Mouse (Mus musculus) ES-E14 (cell line): ENCODE measurements around the gene Lbx2.

Experiments
- MAFK ChIP-seq: IDR thresholded peaks from 2 replicates; pipeline ENCODE4 v1.6.1; 2014; ENCODE audit warnings: mild to moderate bottlenecking, low read depth, low read length, inconsistent platforms; ENCODE audit not compliant: insufficient read depth
- ZC3H11A ChIP-seq: IDR thresholded peaks from 2 replicates; pipeline ENCODE4 v1.6.1; 2012; ENCODE audit warnings: low read depth, mild to moderate bottlenecking, inconsistent platforms, low read length, borderline replicate concordance

DNA sequence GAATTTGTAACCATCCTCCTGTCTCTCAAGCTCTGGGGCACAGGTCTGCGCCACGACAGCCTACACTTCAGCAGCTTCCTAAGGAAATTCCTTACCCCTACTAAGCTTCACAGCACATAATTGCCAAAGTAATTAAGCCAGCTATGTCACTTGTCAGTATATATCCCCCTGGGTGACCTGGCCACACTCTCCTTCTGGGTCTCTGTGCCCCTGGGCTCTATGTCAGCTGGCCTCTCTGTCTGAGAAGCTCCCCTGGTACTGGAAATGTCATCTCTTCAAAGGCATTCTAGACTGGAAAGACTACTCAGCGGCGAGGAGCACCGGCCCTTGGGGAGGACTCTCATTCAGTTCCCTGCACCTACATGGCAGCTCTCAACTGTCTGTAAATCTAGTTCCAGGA lies 36.8 kb downstream of the Lbx2 start:
- TF ChIP-seq MAFK (no peak), ZC3H11A (no peak)
